Mouse (Mus musculus) forebrain, embryonic 16.5 days (tissue): ENCODE results near the gene Myd88. TPM values are rescaled to one million over a fixed set of nuclear protein-coding genes. Genes with fewer than 3 reads are reported as not detected.

ENCODE experiments used
- ATAC-seq: fragments of 200-750 bp; cut with Nextera tagmentation; 2 replicates; pipeline ENCODE4 v1.8.0; 2017; ENCODE audit warnings: mild to moderate bottlenecking, moderate library complexity
- H3K27ac ChIP-seq: fragments of 300-500 bp; sonication (generic); 2 replicates; pipeline ENCODE4 v1.5.1; 2014; ENCODE audit warnings: low read length, control low read depth
- H3K27me3 ChIP-seq: fragments of 300-500 bp; sonication (generic); replicated peaks from 2 replicates; pipeline ENCODE4 v1.6.1; 2014; ENCODE audit warnings: low read length; ENCODE audit not compliant: control insufficient read depth, insufficient read depth
- H3K36me3 ChIP-seq: fragments of 300-500 bp; sonication (generic); 2 replicates; pipeline ENCODE4 v1.6.1; 2014; ENCODE audit not compliant: control insufficient read depth, insufficient read depth
- H3K4me1 ChIP-seq: fragments of 300-500 bp; sonication (generic); replicated peaks from 2 replicates; pipeline ENCODE4 v1.6.1; 2014; ENCODE audit warnings: low read length; ENCODE audit not compliant: control insufficient read depth, insufficient read depth
- H3K4me2 ChIP-seq: fragments of 300-500 bp; sonication (generic); 2 replicates; pipeline ENCODE4 v1.6.1; 2014; ENCODE audit warnings: mild to moderate bottlenecking, low read length, control low read depth
- H3K4me3 ChIP-seq: fragments of 300-500 bp; sonication (generic); replicated peaks from 2 replicates; pipeline ENCODE4 v1.5.1; 2014; ENCODE audit warnings: mild to moderate bottlenecking, low read length, control low read depth
- H3K9ac ChIP-seq: fragments of 300-500 bp; sonication (generic); replicated peaks from 2 replicates; pipeline ENCODE4 v1.6.1; 2014; ENCODE audit warnings: low read depth, low read length, control low read depth
- H3K9me3 ChIP-seq: fragments of 300-500 bp; sonication (generic); 2 replicates; pipeline ENCODE4 v1.6.1; 2016; ENCODE audit warnings: low read length; ENCODE audit not compliant: control insufficient read depth
- WGBS: fragments of 180-500 bp; shearing (Covaris S2); extraction: QIAGEN DNeasy Blood & Tissue Kit; methylation state at CpG from one replicate; pipeline ENCODE4 v1.1.7; 2014; 5-methylcytosine and 5-hydroxymethylcytosine counted together
- polyA plus RNA-seq: library from polyadenylated mRNA; unstranded; fragments of >200 nt; fragmentation: Nextera tagmentation; extraction: Ambion mirVana; gene quantifications from 2 replicates; pipeline ENCODE4 v1.2.1, GENCODE M21; 2015

Myd88 gene
- polyA plus RNA-seq, 1 experiment from 2014 or later = 4.4 TPM

DNA sequence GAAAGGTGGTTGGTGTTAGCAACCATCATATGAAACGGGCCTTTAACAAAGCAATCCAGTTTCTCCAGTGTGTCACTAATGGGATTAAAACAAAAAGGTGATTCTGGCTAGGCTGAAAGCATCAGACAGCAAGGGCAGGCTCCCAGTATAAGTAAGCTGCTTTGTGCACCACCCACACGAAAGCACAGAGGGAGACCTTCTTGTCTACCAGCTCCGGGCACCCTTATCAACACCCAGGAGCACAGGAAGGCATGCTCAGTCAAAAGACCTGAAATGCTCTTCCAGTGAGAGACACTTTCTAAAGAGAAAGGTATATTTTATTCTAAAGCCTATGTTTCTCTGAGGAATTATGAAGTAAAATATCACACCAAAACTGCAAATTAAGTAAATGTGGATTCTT lies 50.4 kb downstream of the Myd88 start:
- no peak overlapping the region for H3K4me2 ChIP-seq
- no peaks in the 10 kb centered on the region for H3K27me3 ChIP-seq
- H3K4me3 ChIP-seq = no peak overlapping the region
- no peak for ATAC-seq
- no peak overlapping the region for H3K27ac ChIP-seq
- no peaks in the 10 kb centered on the region for H3K4me1 ChIP-seq
- no peaks in the 10 kb centered on the region for H3K9me3 ChIP-seq
- no peak overlapping the region for H3K9ac ChIP-seq
- WGBS = 76% methylated on average over 3 of the region's 3 CpGs
- H3K36me3 ChIP-seq = no peaks in the 10 kb centered on the region

Other genes with a start within 250 kb of the Myd88 start
- gene Plcd1, start 247.9 kb downstream of the Myd88 start, polyA plus RNA-seq = 12.9 and 13.0 TPM in 2 replicates
- gene Dlec1, start 238.9 kb downstream of the Myd88 start, polyA plus RNA-seq = 0.47 and 0.57 TPM in 2 replicates
- gene Acaa1b, start 184.3 kb downstream of the Myd88 start, polyA plus RNA-seq = 1.3 and 1.7 TPM in 2 replicates
- gene Gm47289, start 182.2 kb downstream of the Myd88 start, polyA plus RNA-seq = not detected in 2 replicates
- gene Slc22a13, start 132.3 kb downstream of the Myd88 start, polyA plus RNA-seq = 0.18 TPM in 1 of 2 replicates, not detected in the other
- gene Oxsr1, start 19.0 kb downstream of the Myd88 start, polyA plus RNA-seq = 13.4 and 14.6 TPM in 2 replicates
- 107 and 119 TPM in 2 replicates for gene Acaa1a, start 1.7 kb downstream of the Myd88 start, polyA plus RNA-seq
- 3.0 and 3.8 TPM in 2 replicates for gene Xylb, start 16.0 kb upstream of the Myd88 start, polyA plus RNA-seq
- not detected in 2 replicates for gene Slc22a14, start 24.1 kb upstream of the Myd88 start, polyA plus RNA-seq
- gene Acvr2b, start 60.7 kb upstream of the Myd88 start, polyA plus RNA-seq = 26.5 and 32.7 TPM in 2 replicates
- 60.7 and 66.1 TPM in 2 replicates for gene Exog, start 103.5 kb upstream of the Myd88 start, polyA plus RNA-seq
- gene Scn5a, start 237.6 kb upstream of the Myd88 start, polyA plus RNA-seq = 0.82 and 1.4 TPM in 2 replicates